Mouse (Mus musculus): ENCODE data around the gene Pdia2. TPM values are rescaled to one million over a fixed set of nuclear protein-coding genes. Genes with fewer than 3 reads are reported as not detected.
A peak's percentile ranks its signal among the peaks of the same experiment; 100 is the strongest.
"Not testable (repeated sequence)": the region's sequence is repeated elsewhere in the genome, so short reads cannot be mapped to it uniquely, and the experiment has no call there.

Gene Pdia2
- total RNA-seq, 2 experiments from 2014 or later = 0.30 to 0.45 TPM

GRCm38 (mm10) chr17:26202737-26203136, 3.9 kb upstream of the Pdia2 start, which contains the start of gene Rgs11:
TSS of gene Rgs11 (plus strand) at chr17:26202951.
- DNase-seq (ENCODE audit: low spot score in 2 of 2) = peak; percentile 36 to 49
- intact Hi-C loops (cut with DNase I) = no loop called here

- intact Hi-C loops (cut with DNase I) = no loop called here
- no peak for DNase-seq (ENCODE audit: low spot score in 2 of 2)
These were observed 3.1 kb upstream of the Pdia2 start for GRCm38 (mm10) chr17:26201998-26202397.

GRCm38 (mm10) chr17:26200831-26201705, 2.2 kb upstream of the Pdia2 start:
- peak; percentile 30 to 55 for DNase-seq (ENCODE audit: low spot score in 2 of 2)
- intact Hi-C loops (cut with DNase I) = no loop called here

DNA sequence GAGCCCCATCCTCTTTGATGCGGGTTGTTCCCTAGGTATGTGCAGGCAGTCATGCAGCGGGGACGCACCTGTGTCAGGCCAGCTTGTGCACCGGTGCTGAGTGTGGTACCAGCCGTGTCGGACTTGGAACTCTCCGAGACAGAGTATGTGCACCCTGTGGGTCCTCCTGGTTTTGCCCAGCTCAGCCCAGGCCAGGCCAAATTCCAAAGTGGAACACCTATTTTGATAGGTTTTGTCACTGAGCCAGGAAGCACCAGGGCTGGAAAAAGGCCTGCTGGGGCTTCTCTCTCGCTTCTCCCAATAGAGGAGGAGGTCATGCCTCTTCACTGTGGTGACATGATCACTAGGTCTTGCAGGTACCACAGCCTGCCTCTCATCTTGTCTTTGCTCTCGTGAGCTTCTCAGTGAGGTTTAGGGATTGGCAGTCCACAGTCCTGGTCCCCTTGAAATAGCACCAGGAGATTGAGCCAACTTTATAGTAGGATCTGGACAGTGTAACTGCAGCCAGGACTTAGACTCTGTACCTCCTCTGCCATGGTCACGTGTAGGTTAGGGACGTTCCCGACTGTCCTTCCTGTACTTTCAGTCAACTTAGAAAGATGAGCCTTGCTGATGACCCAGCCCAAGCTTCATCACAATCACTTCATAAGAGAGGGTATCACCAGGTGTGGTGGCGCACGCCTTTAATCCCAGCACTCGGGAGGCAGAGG, 6.3 kb downstream of the Pdia2 start:
- no peak for DNase-seq (ENCODE audit: low spot score in 2 of 2)
- intact Hi-C loops (cut with DNase I) = no loop called here

DNA sequence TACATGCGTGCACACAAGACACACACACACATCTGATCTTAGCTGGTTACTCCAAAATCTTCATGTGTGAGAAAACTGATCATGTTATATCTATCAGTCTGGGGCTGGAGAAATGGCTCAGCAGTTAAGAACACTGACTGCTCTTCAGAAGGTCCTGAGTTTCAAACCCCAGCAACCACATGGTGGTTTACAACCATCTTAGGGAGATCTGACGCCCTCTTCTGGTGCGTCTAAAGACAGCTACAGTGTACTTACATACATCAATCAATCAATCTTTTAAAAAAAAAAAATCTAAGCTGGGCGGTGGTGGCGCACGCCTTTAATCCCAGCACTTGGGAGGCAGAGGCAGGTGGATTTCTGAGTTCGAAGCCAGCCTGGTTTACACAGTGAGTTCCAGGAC, 7.4 kb downstream of the Pdia2 start:
- DNase-seq (ENCODE audit: low spot score in 2 of 2); intact Hi-C loops (cut with DNase I): not testable (repeated sequence)

DNA sequence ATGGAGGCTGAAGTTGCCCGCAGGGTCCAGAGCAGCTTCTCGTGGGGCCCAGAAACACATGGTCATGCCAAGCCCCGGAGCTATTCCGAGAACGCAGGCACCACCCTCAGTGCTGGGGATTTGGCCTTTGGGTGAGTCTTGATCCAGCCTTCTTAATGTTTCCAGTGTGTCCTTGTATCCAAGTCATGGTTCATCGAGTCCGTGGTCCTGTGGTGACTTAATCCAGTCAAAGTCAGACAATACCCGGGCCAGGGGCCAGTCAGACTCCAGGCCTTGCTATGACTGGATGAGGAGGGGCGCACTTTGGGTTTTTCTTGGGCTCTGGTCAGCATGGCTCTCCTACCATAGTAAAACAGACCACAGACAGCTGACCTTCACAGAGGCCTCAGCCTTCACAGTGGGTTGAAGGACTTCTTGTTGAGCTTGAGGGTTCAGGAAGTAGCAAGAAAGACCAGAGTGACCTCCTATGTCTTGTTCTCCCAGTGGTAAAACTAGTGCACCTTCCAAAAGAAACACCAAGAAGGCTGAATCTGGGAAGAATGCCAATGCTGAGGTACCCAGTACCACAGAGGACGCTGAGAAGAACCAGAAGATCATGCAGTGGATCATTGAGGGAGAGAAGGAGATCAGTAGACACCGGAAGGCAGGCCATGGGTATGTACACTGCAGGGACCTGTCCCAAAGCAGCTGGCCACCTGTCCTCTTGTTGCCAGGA, 10.6 kb downstream of the Pdia2 start:
- no peak for DNase-seq (ENCODE audit: low spot score in 2 of 2)
- intact Hi-C loops (cut with DNase I) = no loop called here

DNA sequence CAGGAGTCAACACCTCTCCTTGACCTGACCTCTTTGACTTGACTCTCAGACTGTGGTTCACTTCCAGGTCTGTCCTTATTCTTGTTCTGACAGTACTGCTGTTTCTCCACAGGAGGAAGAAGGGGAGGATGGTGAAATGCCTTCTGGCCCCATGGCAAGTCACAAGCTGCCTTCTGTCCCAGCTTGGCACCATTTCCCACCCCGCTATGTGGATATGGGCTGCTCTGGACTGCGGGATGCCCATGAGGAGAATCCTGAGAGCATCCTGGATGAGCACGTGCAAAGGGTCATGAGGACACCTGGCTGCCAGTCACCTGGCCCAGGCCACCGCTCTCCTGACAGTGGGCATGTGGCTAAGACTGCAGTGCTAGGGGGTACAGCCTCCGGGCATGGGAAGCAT, 11.3 kb downstream of the Pdia2 start:
- DNase-seq (ENCODE audit: low spot score in 2 of 2) = no peak
- intact Hi-C loops (cut with DNase I) = no loop called here

DNA sequence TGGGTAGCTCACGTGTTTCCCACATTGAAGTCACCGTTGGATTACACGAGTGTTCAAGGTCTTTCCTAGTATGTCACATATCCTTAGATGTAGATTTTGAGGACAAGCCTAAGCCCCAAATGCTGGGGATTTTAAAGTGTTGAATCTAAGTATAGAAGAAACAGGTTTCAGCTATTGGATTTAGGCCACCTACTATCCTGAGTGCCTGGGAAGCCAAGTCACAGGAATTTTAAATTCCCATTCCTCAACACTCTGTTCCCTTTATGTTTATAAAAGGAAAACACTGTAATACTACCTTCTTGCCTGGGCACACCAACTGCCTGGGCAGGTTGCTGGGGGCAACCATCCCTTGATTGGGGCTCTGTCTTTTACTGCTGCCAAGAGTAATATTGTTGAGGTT, 17.7 kb downstream of the Pdia2 start:
- intact Hi-C loops (cut with DNase I) = no loop called here
- no peak for DNase-seq (ENCODE audit: low spot score in 2 of 2)

GRCm38 (mm10) chr17:26178611-26179010, 20.3 kb downstream of the Pdia2 start:
- intact Hi-C loops (cut with DNase I) = no loop called here
- DNase-seq (ENCODE audit: low spot score in 2 of 2) = no peak

- DNase-seq (ENCODE audit: low spot score in 2 of 2); intact Hi-C loops (cut with DNase I): not testable (repeated sequence)
These were observed 23.6 kb downstream of the Pdia2 start for GRCm38 (mm10) chr17:26175248-26175647.

DNA sequence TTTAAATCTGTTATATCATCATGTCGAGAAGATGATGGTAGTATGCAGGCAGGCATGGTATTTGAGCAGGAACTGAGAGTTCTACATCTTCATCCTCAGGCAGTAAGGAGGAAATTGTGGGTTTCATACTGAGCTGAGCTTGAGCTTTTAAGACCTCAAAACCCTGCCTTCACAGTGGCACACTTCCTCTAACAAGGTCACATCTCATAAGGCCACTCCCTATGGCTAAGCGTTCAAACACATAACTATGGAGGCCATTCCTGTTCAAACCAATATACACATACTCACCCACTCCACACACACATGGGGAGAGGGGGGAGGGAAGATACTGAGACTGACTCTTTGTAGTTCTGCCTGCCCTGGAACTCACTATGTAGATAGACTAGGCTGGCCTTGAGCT, 30.8 kb downstream of the Pdia2 start:
- intact Hi-C loops (cut with DNase I) = no loop called here
- no peak for DNase-seq (ENCODE audit: low spot score in 2 of 2)

DNA sequence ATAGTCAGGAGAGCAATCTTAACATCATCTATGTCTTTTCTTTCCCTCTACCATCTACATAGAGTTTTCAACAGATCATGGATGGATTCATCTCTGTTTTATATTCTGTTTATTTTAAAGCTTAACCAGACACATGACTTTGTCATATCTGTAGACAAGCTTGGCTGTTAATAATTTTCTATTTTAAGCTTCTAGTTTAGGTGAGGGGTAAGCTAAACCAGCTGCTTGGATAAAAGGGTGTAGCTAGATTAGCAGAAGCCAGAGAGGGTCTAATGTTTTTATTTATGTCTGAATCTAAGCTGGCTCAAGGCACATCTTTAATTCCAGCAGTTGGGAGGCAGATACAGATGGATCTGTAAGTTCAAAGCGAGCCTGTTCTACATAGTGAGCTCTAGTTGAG, 36.2 kb downstream of the Pdia2 start:
- intact Hi-C loops (cut with DNase I) = no loop called here
- DNase-seq (ENCODE audit: low spot score in 2 of 2) = no peak

- intact Hi-C loops (cut with DNase I) = no loop called here
- no peak for DNase-seq (ENCODE audit: low spot score in 2 of 2)
These were observed 46.8 kb downstream of the Pdia2 start for GRCm38 (mm10) chr17:26151886-26152630.

GRCm38 (mm10) chr17:26149056-26149455, 49.8 kb downstream of the Pdia2 start:
- DNase-seq (ENCODE audit: low spot score in 2 of 2) = no peak
- intact Hi-C loops (cut with DNase I) = no loop called here

Other genes starting within 250 kb of the Pdia2 start
- gene A930017K11Rik, start 246.5 kb downstream of the Pdia2 start, total RNA-seq (2021) = under 1 TPM; 0.41 to 0.59 TPM
- 10 to 100 TPM; 40.8 to 58.4 TPM for gene Capn15, start 213.3 kb downstream of the Pdia2 start, total RNA-seq (2021)
- gene Rab11fip3, start 129.5 kb downstream of the Pdia2 start, total RNA-seq (2021) = 100 to 1,000 TPM in 1 of 2 experiments, 10 to 100 TPM in 1; 98.8 to 117 TPM
- gene Decr2, start 108.8 kb downstream of the Pdia2 start, total RNA-seq (2021) = 10 to 100 TPM; 27.3 to 32.1 TPM
- gene Nme4, start 103.5 kb downstream of the Pdia2 start, total RNA-seq (2021) = 1 to 10 TPM; 3.5 to 4.4 TPM
- 10 to 100 TPM; 13.9 to 14.0 TPM for gene Tmem8, start 85.8 kb downstream of the Pdia2 start, total RNA-seq (2021)
- gene Mrpl28, start 75.6 kb downstream of the Pdia2 start, total RNA-seq (2021) = 10 to 100 TPM; 60.5 to 70.3 TPM
- gene Axin1, start 60.4 kb downstream of the Pdia2 start, total RNA-seq (2021) = 10 to 100 TPM; 22.5 to 25.1 TPM
- 10 to 100 TPM; 35.7 to 54.1 TPM for gene Rgs11, start 3.9 kb upstream of the Pdia2 start, total RNA-seq (2021)
- 100 to 1,000 TPM in 1 of 2 experiments, 10 to 100 TPM in 1; 94.2 to 130 TPM for gene Arhgdig, start 8.7 kb upstream of the Pdia2 start, total RNA-seq (2021)
- gene Fam234a, start 45.2 kb upstream of the Pdia2 start, total RNA-seq (2021) = 10 to 100 TPM; 17.9 to 18.3 TPM
- gene Luc7l, start 53.8 kb upstream of the Pdia2 start, total RNA-seq (2021) = 10 to 100 TPM; 64.0 to 86.2 TPM
- 10 to 100 TPM; 73.3 to 77.5 TPM for gene Neurl1b, start 215.7 kb upstream of the Pdia2 start, total RNA-seq (2021)

Data from left cerebral cortex, postnatal 36 days (tissue).